14 mouse cellular contexts compared by ENCODE assay signal in the genomic region with DNA sequence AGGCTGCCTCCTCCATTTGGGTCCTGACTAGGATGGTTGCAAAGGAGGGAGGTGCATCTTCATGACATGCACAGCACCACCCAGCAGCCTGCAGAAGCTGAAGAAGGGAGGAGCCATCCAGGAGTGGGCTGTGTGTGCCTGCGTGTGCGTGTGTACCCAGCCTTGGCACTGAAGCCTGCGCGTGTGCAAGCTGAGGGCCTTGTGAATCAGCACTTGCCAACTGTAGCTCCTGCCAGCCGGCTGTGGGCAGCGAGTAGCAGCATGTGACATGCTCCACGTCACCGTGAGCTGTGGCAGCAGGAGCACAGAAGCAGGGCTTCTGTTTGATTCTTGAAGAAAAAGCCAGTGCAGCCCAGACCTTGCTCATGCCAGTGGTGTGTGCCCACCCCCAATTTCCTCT. TPM values are rescaled to one million over a fixed set of nuclear protein-coding genes. Genes with fewer than 3 reads are reported as not detected.
DNase-seq lines count a peak whose midpoint lies in the region; ATAC-seq and TF ChIP-seq lines count a peak whose summit lies in the region.
"Had no signal": no experiment of that assay in that cellular context is flagged by ENCODE, and none has a peak within 500 bp of the region (broad histone marks: within the 10 kb centered on the region; RNA-seq: fewer than 3 reads in every experiment).

No protein-coding gene starts in this region.

- peak; percentile 63 for ATAC-seq in hindbrain, embryonic 16.5 days

- 73% methylated on average over 8 of the region's 8 CpGs for WGBS in hindbrain, embryonic 16.5 days
- 89% methylated on average over 8 of the region's 8 CpGs for WGBS in hindbrain, embryonic 10.5 days
- 82% methylated on average over 8 of the region's 8 CpGs for WGBS in lung, adult 2 months

- H3K4me1 ChIP-seq in hindbrain, embryonic 16.5 days (ENCODE audit: control insufficient read depth, insufficient read depth, low read depth, low read length): peaks cover 3% of the 10 kb centered on the region; the same call in 1 of the 2 replicates
- H3K4me1 ChIP-seq in hindbrain, embryonic 10.5 days (replicated peaks): peaks cover 17% of the 10 kb centered on the region
- no peaks in the 10 kb centered on the region for H3K4me1 ChIP-seq in lung, adult 2 months (ENCODE audit: control insufficient read depth, insufficient read depth, low read length)
- H3K4me1 ChIP-seq: embryonic facial prominence, embryonic 12.5 days had no signal

- DNase-seq in hindbrain, embryonic 10.5 days (ENCODE audit: low spot score): no peak
- peak; percentile 52 to 69 for DNase-seq in frontal cortex, postnatal 10 days (ENCODE audit: low spot score in 2 of 2)
- DNase-seq in left cerebral cortex, adult 18-20 months (ENCODE audit: low spot score in 2 of 2): peak; percentile 84 to 91
- peak; percentile 40 for DNase-seq in right cerebral cortex, postnatal 4 days
- DNase-seq in adrenal gland, adult (ENCODE audit: inconsistent age in 2 of 2, low spot score in 1 of 2): no peak
- DNase-seq in B cell, adult 2 months: no peak
- DNase-seq in lung, adult 2 months: no peak
- DNase-seq: gastrocnemius, postnatal 25 days; kidney, postnatal 36 days; midbrain, embryonic 14.5 days had no signal

- no peak overlapping the region for H3K4me2 ChIP-seq in hindbrain, embryonic 16.5 days (ENCODE audit: low read length)
- H3K4me2 ChIP-seq: embryonic facial prominence, embryonic 12.5 days; hindbrain, embryonic 14.5 days had no signal

- TF ChIP-seq CTCF in lung, adult 2 months (IDR thresholded peaks at IDR 0.05; ENCODE audit: insufficient read depth, low read length): no peak

- no peaks in the 10 kb centered on the region for H3K9me3 ChIP-seq in hindbrain, embryonic 16.5 days (ENCODE audit: control insufficient read depth, low read length)
- H3K9me3 ChIP-seq in hindbrain, embryonic 10.5 days: no peaks in the 10 kb centered on the region
- H3K9me3 ChIP-seq: embryonic facial prominence, embryonic 12.5 days had no signal

- no peaks in the 10 kb centered on the region for H3K36me3 ChIP-seq in hindbrain, embryonic 16.5 days (ENCODE audit: control insufficient read depth, insufficient read depth, low read length)
- H3K36me3 ChIP-seq in hindbrain, embryonic 10.5 days: no peaks in the 10 kb centered on the region
- H3K36me3 ChIP-seq: embryonic facial prominence, embryonic 12.5 days had no signal

- no peak overlapping the region for H3K9ac ChIP-seq in hindbrain, embryonic 16.5 days (ENCODE audit: low read depth, low read length)
- H3K9ac ChIP-seq: embryonic facial prominence, embryonic 12.5 days; hindbrain, embryonic 14.5 days had no signal

- no peaks in the 10 kb centered on the region for H3K27me3 ChIP-seq in hindbrain, embryonic 16.5 days (replicated peaks; ENCODE audit: control insufficient read depth, insufficient read depth, low read length)
- H3K27me3 ChIP-seq in hindbrain, embryonic 10.5 days (ENCODE audit: insufficient read depth, poor library complexity, severe bottlenecking): no peaks in the 10 kb centered on the region
- H3K27me3 ChIP-seq: CH12.LX; embryonic facial prominence, embryonic 12.5 days had no signal

- no peak for TF ChIP-seq POLR2A in lung, adult 2 months (IDR thresholded peaks at IDR 0.05; ENCODE audit: borderline replicate concordance, extremely low read depth, low read depth, low read length)

- H3K4me3 ChIP-seq in hindbrain, embryonic 16.5 days (ENCODE audit: low read length): no peak overlapping the region
- no peak overlapping the region for H3K4me3 ChIP-seq in hindbrain, embryonic 10.5 days
- H3K4me3 ChIP-seq in lung, adult 2 months (replicated peaks; ENCODE audit: extremely low read depth, low read depth, low read length): no peak overlapping the region
- H3K4me3 ChIP-seq: embryonic facial prominence, embryonic 12.5 days had no signal

- H3K27ac ChIP-seq in hindbrain, embryonic 16.5 days (ENCODE audit: low read depth, low read length): no peak overlapping the region
- no peak overlapping the region for H3K27ac ChIP-seq in hindbrain, embryonic 10.5 days
- H3K27ac ChIP-seq: embryonic facial prominence, embryonic 12.5 days; hindbrain, embryonic 14.5 days had no signal

RNA-seq across cellular contexts. Expression of a gene that starts 54.8 kb away (rescaled TPM):
- 14.5 and 16.5 TPM in 2 replicates for polyA plus RNA-seq in hindbrain, embryonic 16.5 days (2015; fragmentation: Nextera tagmentation; extraction: Ambion mirVana)
- 1.2 and 3.1 TPM in 2 replicates for polyA plus RNA-seq in hindbrain, embryonic 10.5 days (2016; fragmentation: Nextera tagmentation; extraction: Ambion mirVana)
- total RNA-seq in left cerebral cortex, adult 18-20 months (2021): 10 to 100 TPM; 37.6 to 38.1 TPM
- polyA plus RNA-seq in lung, adult 2 months (2012; rRNA removed): 0.04 TPM in 1 of 2 replicates, not detected in the other
- total RNA-seq: CH12.LX; gastrocnemius, postnatal 25 days had no signal

Comparison
In these comparisons a context has a peak if more than half of its experiments do, and no peak if none do; other contexts are left out.
1. DNase-seq: peak in frontal cortex, postnatal 10 days (2 of 2), left cerebral cortex, adult 18-20 months (2 of 2) and right cerebral cortex, postnatal 4 days (single experiment); none in hindbrain, embryonic 10.5 days (single experiment), adrenal gland, adult (0 of 2), B cell, adult 2 months (0 of 2) and lung, adult 2 months (single experiment).